Mouse (Mus musculus) liver, embryonic 14.5 days (tissue): ENCODE data around the gene Gpr1.

Experiments used
- CTCF ChIP-seq: IDR thresholded peaks from 2 replicates; pipeline ENCODE4 v1.5.1; 2016; ENCODE audit warnings: antibody characterized with exemption, low read depth, control low read depth
- EP300 ChIP-seq: IDR thresholded peaks from 2 replicates; pipeline ENCODE4 v1.6.1; 2016; ENCODE audit warnings: antibody characterized with exemption, low read depth

DNA sequence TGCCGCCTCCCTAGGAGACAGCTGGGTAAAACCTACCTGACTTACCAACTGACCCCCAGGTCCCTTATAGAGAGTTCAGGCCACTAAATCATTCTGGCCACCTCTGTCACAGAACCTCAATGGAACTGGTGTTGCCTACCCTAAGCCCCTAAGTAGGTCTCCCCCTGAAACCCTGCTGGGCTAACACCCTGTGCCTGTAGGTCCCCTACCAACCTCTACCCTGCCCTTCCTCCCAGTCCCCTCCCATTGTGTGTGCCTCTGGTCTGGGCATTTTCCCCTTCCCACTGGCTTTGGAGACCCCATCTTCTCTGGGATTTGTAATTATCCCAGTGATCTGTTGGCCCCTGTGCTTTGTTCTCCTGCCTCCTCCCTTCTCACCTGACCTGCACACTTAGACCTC lies 10.9 kb downstream of the Gpr1 start:
- TF ChIP-seq CTCF (no peak), EP300 (no peak)
